Mouse (Mus musculus) ZHBTc4 (cell line): ENCODE measurements around the gene Egf.

Source experiments
- DNase-seq: peaks from one replicate; pipeline ENCODE4 v3.0.0-alpha.2; 2011; ENCODE audit warnings: low read depth, low spot score

Gene Egf

GRCm38 (mm10) chr3:129754650-129755604, at the start of gene Egf:
Gene Egf, minus strand, starts transcription at chr3:129755316.
- peak; percentile 56 for DNase-seq

DNA sequence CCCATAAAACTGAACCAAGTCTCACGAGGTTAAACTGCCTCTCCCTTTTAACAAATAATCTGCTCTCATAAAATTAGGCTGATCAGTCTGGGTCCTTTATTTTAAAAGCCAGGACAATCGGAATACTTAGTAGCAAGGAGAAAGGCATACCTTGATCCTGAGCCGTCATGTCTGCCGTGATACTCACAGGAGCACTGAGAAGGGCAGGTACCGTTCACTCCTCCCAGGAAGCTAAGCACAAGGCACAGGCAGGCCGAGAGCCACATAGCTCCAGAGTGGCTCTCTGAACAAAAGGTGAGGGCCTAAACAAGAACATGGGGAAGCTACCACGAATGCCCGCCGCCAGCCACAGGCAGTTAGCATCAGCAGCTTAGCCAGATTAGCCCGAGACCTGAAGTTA, 48.6 kb upstream of the Egf start, which contains the start of gene Lrit3:
Gene Lrit3 (minus strand): TSS at position 266 of the 400 bp plus-strand sequence.
- peak; percentile 16 for DNase-seq

- DNase-seq: no peak
Observed at GRCm38 (mm10) chr3:129799011-129799410, 43.9 kb upstream of the Egf start.

DNA sequence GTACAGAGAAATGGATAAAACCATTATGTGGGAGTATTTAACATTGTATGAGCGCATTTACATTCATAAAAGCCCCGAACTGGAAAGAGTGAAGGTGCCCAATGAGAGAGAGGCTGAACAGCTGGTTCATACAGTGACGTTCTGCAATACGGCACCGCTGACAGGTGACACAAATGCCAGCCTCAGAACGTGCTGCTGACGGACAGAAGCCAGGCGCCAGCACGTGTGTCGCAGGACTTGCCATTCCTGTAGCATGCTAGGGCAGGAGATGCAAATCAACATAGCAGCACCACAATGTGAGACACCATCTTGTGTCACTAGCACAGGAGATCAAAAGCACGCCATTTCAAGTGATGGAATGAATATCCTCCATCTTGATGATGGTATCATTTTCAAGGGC, 43.4 kb upstream of the Egf start:
- DNase-seq: no peak

GRCm38 (mm10) chr3:129797341-129797740, 42.2 kb upstream of the Egf start:
- no peak for DNase-seq

DNA sequence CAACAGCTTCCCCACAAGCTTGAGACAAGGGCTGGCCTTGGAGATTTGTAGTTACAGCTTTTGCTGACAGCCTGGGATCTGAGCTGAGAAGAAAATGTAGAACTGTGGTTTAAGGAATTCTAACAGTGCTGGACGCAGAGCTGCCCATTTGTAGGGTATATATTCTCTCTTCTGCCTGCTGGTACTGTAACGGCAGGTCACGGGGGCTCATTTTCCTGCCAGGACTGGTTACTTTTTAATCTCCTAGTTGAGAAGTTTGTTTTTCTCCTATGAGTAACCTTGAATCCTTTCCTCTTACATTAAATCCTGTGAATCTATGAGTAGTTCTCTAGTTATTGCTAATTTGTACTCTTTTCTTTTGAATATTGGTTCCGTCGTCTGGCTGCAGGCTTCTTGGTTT, 38.7 kb upstream of the Egf start:
- DNase-seq: no peak

DNA sequence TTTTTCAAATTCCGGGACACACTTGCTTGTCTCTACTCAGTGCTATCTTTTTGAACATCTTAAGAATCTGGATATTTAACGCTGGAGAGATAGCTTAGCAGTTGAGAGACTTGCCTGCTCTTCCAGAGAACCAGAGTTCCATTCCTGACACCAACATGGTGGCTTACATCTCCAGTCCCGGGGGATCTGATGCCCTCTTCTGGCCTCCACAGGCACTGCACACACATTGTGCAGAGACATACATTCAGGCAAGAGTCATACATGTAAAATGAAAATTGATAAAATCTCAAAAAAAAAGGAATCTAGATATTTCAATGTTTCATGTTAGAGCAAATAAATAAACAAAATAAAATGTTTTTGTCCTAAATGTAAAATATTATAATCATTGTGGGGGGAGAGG, 27.6 kb upstream of the Egf start:
- no peak for DNase-seq

DNA sequence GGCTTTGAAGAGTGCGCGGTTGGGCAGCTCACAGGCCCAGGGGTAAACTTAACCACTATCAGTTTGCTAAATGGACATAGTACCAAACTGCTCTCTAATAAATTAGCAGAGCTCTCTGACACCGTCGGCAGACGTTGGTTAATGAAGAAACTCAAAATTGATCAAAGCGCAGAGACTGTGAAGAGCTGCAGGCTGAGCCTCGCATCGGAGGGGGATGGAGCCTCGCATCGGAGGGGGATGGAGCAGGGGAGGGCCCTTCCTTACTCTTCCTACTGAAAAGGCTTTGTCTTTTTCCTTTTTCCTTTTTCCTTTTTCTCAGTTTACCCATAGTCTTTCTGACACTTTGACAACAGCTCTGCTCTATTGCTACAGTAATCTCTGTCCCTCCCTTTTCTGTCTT, 26.3 kb upstream of the Egf start:
- DNase-seq: no peak

- no peak for DNase-seq
Observed at GRCm38 (mm10) chr3:129771210-129771609, 16.1 kb upstream of the Egf start.

GRCm38 (mm10) chr3:129766971-129767794, 12.1 kb upstream of the Egf start:
- no peak for DNase-seq

DNA sequence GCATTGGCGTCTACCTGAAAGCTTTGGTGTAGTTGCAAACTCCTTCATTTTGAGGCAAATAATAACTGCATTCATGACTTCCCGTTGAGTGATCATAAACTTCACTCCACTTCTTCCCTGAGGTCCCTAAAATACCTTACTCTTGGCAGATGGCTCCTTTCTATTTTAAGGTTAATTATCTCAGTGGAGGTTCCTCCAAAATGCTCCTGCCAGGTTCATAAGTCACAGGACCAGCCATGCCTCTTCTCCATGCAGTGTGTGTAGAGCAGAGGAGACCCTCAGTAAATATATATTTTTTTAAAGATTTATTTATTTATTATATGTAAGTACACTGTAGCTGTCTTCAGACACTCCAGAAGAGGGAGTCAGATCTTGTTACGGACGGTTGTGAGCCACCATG, 11.0 kb upstream of the Egf start:
- DNase-seq: no peak

- DNase-seq: peak; percentile 79
Observed at GRCm38 (mm10) chr3:129757599-129757998, 2.5 kb upstream of the Egf start.

DNA sequence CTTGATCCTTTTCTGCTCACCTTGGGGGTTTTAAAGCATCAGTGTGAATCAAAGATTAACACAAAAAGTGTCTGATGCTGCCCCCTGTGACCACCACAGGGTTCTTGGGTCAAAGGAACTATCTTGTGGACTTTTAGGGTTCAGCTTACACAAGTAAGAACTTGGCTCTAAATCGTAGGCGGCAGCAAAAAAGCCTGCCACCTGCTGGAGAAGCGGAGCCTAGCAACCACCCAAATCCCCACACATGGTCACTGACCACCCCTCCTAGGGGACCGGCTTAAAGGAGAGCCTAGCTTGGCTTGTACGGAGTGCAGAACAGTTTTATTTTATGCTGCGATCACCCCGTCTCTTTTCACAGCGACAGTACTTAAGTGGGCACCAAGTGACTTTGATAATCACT, 10.3 kb downstream of the Egf start:
- DNase-seq: peak; percentile 74

- no peak for DNase-seq
Observed at GRCm38 (mm10) chr3:129742781-129743180, 12.3 kb downstream of the Egf start.

DNA sequence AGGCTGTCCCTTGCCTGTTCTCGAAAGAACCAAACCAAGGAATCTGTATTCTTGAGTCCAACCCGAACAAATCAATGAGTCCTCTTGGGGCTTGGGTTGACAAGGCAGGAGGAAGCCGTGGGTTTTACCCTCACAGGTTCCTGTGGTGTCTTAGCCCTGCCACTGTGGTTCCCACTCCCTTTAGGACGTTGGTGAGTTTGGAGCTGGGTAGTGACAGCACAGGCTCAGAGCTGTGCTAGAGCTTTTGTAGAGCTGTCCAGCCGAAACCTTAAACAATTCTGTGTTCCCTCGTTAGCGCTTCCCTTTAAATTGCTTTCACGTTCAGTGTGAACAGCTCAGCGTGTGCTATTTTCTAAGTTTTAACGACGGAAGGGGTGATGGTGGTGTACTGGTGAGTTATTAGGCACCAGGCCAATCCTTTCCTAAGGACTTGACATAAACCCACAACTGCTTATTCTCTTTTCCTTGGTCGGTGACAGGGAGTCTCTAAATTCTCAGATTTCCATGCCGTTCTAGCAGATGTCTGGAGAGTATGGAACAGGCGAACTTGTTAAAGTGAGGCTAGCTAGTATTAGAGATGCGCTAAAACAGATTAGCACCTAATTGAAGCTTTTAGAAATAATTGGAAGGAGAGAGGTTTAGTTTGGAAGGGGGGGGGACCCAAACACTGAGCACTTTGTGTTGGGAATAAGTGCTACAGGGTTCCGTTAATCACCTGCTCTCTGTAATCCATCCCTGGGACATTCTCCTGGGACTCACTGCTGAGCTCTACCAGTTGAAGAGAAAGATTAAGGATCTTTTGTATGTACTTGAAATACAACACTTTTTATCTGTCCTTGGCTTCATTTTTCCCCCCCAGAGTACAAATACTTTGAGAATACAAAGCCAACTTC, 16.6 kb downstream of the Egf start:
- DNase-seq: no peak

GRCm38 (mm10) chr3:129731636-129732035, 23.5 kb downstream of the Egf start:
- DNase-seq: no peak

DNA sequence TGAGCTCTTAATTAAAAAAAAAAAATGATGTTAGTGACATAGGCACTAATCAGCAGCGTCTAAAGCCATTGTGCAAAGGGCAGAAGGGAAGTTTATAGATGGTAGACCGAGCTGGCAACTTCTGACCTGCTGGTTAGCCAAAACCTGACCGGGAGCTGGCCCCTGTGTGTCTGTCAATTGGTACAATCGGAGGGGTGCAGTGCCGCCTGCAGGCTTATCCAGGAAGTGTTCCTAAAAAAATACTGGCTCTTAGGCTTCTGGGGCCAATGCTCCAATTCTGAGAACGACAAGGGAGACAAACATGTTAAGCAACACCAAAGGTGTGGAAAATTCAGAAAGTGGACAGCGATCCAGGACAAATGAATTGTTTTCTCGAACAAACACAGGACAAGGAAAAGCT, 24.7 kb downstream of the Egf start:
- DNase-seq: peak; percentile 68

GRCm38 (mm10) chr3:129729916-129730315, 25.2 kb downstream of the Egf start:
- DNase-seq: no peak

DNA sequence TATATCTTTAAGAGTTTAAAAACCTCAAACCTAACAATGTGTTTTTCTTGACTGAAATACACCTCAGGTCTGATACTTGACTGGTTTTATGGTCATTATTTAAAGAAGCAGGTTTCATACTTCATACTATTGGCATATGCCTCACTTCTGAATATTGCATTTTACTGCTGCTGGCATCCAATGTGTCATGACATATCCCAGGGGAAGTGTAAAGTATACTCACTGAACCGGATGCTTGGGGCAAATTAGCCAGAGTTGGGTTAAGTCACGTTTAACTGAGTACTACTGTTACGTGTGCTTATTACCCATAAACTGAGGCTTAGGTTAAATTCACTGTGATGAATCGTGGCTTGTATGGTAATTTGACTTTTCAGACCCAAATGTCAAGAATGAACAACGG, 29.5 kb downstream of the Egf start:
- DNase-seq: no peak

DNA sequence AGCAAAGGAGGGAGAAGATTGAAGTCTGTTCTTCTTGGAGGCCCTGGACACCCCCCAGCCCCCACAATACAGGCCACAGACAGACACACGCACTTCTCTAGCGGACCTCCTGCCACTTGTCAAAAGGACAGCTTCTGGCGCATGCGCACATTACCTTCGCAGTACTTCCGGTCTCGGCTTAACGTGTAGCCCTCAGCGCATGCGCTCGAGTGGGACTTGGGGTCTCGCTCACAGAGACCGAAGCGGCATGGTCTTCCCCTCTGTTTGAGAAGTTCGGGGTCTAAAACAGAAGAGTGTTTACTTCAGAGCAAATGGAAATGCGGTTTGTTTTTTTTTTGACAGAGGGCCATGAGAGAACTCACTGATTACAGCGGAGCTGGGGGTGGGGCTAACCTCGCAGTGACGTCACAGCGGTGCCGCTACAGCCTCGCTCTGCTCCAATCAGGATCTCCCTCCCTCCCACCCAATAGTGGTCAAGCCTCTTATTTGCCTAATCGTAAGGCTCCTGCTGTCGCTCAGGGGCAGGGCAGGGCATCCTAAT, 30.1 kb downstream of the Egf start:
- DNase-seq: peak; percentile 94

GRCm38 (mm10) chr3:129724505-129724904, 30.6 kb downstream of the Egf start:
- DNase-seq: no peak
